Mouse (Mus musculus) midbrain, postnatal 0 days (tissue): ENCODE results near the gene Cd180. TPM values are rescaled to one million over a fixed set of nuclear protein-coding genes. Genes with fewer than 3 reads are reported as not detected.
A peak's percentile ranks its signal among the peaks of the same experiment; 100 is the strongest.

Experiments
- ATAC-seq: fragments of 200-750 bp; cut with Nextera tagmentation; 2 replicates; pipeline ENCODE4 v1.8.0; 2017; ENCODE audit warnings: moderate number of reproducible peaks, mild to moderate bottlenecking, moderate TSS enrichment, moderate library complexity; ENCODE audit not compliant: low FRiP score
- DNase-seq: peaks from one replicate; pipeline ENCODE4 v3.0.0-alpha.2; 2015; ENCODE audit warnings: low spot score
- H3K27ac ChIP-seq: fragments of 300-500 bp; sonication (generic); 2 replicates; pipeline ENCODE4 v1.5.1; 2014; ENCODE audit warnings: low read depth, mild to moderate bottlenecking, low read length, mixed read lengths
- H3K27me3 ChIP-seq: fragments of 300-500 bp; sonication (generic); 2 replicates; pipeline ENCODE4 v1.6.1; 2014; ENCODE audit warnings: low read length, control low read depth, mixed read lengths; ENCODE audit not compliant: insufficient read depth
- H3K36me3 ChIP-seq: fragments of 300-500 bp; sonication (generic); 2 replicates; pipeline ENCODE4 v1.6.1; 2014; ENCODE audit warnings: low read length, control low read depth, mixed read lengths; ENCODE audit not compliant: insufficient read depth
- H3K4me1 ChIP-seq: fragments of 300-500 bp; sonication (generic); 2 replicates; pipeline ENCODE4 v1.6.1; 2014; ENCODE audit warnings: mild to moderate bottlenecking, control low read depth, antibody characterized with exemption, low read length, mixed read lengths; ENCODE audit not compliant: insufficient read depth
- H3K4me2 ChIP-seq: fragments of 300-500 bp; sonication (generic); 2 replicates; pipeline ENCODE4 v1.6.1; 2014; ENCODE audit warnings: low read depth, mild to moderate bottlenecking, low read length, mixed read lengths; ENCODE audit not compliant: poor library complexity, severe bottlenecking
- H3K4me3 ChIP-seq: fragments of 300-500 bp; sonication (generic); 2 replicates; pipeline ENCODE4 v1.5.1; 2014; ENCODE audit warnings: low read depth, mild to moderate bottlenecking, low read length, moderate library complexity
- H3K9ac ChIP-seq: fragments of 300-500 bp; sonication (generic); replicated peaks from 2 replicates; pipeline ENCODE4 v1.6.1; 2014; ENCODE audit warnings: mild to moderate bottlenecking, low read length, moderate library complexity, mixed read lengths; ENCODE audit not compliant: poor library complexity, severe bottlenecking
- H3K9me3 ChIP-seq: fragments of 300-500 bp; sonication (generic); 2 replicates; pipeline ENCODE4 v1.6.1; 2016; ENCODE audit warnings: low read length, control low read depth
- CTCF ChIP-seq: IDR thresholded peaks from 2 replicates; pipeline ENCODE4 v1.5.1; 2016; ENCODE audit warnings: antibody characterized with exemption, mild to moderate bottlenecking
- WGBS: fragments of 180-500 bp; shearing (Covaris S2); extraction: QIAGEN DNeasy Blood & Tissue Kit; methylation state at CpG from one replicate; pipeline ENCODE4 v1.1.7; 2014; 5-methylcytosine and 5-hydroxymethylcytosine counted together
- polyA plus RNA-seq: library from polyadenylated mRNA; unstranded; fragments of >200 nt; fragmentation: Nextera tagmentation; extraction: Ambion mirVana; gene quantifications from 2 replicates; pipeline ENCODE4 v1.2.1, GENCODE M21; 2015
- total RNA-seq: library from RNA; depleted of rRNA; stranded (reverse); fragments of >200 nt; gene quantifications from 2 replicates; pipeline ENCODE4 v1.2.3, GENCODE M21; 2014

The Cd180 gene
- total and polyA plus RNA-seq, 2 experiments from 2014 or later, result 0.60 to 1.3 TPM

DNA sequence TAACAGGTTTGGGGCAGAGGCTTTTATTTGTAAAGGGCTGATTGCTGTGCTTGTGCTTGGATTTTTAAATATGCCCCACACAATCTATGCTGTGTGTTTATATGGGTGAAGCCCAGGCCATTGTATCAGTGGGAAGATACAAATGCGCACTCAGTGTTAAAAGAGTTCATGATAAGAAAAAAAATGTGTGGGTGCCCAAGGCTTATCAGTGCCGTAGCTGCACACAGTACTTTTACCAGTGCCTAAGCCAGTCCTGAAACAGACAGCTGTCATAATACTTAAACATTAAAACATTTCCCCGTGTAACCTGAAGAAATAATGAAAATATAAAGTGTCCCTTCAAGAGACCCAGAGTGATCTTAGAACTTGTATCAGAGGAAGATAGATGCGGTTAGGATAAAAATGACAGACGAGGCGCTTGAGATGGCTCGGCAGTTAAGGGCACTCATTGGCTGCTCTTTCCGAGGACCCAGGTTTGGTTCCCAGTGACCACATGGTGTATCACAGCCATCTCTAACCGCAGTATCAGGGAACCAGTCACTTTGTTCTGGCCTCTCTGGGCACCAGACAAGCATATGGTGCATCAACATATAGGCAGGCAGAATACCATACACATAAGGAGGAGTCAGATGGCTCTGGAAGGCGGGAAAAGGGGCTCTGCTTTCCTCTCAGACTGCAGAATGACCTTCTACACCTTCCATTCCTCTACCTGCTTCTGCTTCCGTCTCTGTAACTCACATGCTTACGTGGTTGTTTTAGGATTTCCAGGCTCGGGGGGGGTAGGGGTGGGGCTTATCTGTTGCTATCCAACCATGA lies 46.6 kb downstream of the Cd180 start:
- WGBS, result 95% methylated on average over 13 of the region's 13 CpGs
- Histone ChIP-seq H3K27me3 (no peaks in the 10 kb centered on the region), H3K9me3 (no peaks in the 10 kb centered on the region), H3K9ac (no peak overlapping the region), H3K36me3 (peaks cover 40% of the 10 kb centered on the region), H3K27ac (no peak overlapping the region), H3K4me3 (no peak overlapping the region), H3K4me1 (no peaks in the 10 kb centered on the region), H3K4me2 (no peak overlapping the region)
- ATAC-seq, result no peak
- no peak for DNase-seq
- no peak for TF ChIP-seq CTCF

DNA sequence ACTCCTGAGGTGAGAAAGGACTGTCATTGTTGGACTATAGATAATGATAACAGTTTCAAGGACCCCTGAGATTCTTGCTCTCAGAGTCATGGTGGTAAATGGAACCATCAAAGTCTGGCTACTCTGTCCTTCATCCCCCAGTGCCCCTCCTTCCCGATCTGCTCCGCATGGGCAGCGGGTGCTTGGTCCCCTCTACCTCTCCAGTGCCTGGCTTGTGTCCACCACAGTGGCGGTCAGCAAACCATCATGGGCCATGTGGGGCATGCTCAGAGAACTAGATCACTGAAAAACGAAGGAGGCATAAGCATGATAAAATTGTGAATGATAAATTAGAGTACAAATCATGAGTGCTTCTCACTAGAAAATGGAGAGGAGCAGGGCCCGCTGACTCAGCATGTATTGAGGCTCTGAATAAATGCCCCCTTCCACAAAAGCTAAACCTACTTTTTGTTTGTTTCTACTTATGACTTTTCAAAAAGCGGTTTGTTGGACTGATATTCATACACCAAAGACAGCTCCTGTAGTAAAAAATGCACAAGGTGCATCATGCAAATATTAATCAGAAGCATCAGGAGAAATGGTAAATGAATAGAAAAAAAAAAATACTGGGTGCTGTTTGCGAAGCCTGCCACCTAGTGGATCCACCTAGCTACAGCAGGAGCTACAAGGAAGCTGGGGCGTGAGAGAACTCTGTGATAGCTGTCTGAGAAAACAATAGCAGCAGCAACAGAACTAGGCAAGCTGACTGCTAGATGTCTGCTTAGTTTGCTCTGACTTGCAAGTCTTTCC lies 51.3 kb downstream of the Cd180 start:
- no peaks in the 10 kb centered on the region for H3K27me3 ChIP-seq
- TF ChIP-seq CTCF, result peak; percentile 84
- no peaks in the 10 kb centered on the region for H3K4me1 ChIP-seq
- no peak overlapping the region for H3K27ac ChIP-seq
- no peaks in the 10 kb centered on the region for H3K9me3 ChIP-seq
- no peak overlapping the region for H3K4me2 ChIP-seq
- 70% methylated on average over 9 of the region's 9 CpGs for WGBS
- H3K9ac ChIP-seq, result no peak overlapping the region
- H3K36me3 ChIP-seq, result peaks cover 14% of the 10 kb centered on the region
- ATAC-seq (no peak), DNase-seq (peak; percentile 66)
- H3K4me3 ChIP-seq, result no peak overlapping the region

DNA sequence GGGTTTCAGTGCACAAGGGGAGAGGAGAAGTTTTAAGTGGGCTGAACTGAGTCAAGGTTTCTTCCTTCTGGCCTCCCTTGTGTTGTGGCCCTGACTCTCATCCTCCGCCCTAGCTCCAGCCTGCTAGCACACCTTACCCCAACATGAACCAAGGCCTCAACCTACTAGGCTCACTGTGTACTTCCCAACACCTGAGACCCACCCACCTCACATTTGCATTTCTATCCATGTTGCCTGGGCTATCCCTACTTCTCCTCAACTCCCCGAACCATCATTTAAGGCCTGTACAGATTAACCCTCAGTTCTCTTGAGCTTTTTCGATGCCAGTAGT lies 51.9 kb downstream of the Cd180 start:
- no peak overlapping the region for H3K9ac ChIP-seq
- DNase-seq (no peak), ATAC-seq (no peak)
- H3K9me3 ChIP-seq, result no peaks in the 10 kb centered on the region
- H3K36me3 ChIP-seq, result peaks cover 14% of the 10 kb centered on the region
- TF ChIP-seq CTCF, result no peak
- no peaks in the 10 kb centered on the region for H3K4me1 ChIP-seq
- no peaks in the 10 kb centered on the region for H3K27me3 ChIP-seq
- H3K4me2 ChIP-seq, result no peak overlapping the region
- no peak overlapping the region for H3K27ac ChIP-seq
- 93% methylated on average over 3 of the region's 3 CpGs for WGBS
- H3K4me3 ChIP-seq, result no peak overlapping the region

DNA sequence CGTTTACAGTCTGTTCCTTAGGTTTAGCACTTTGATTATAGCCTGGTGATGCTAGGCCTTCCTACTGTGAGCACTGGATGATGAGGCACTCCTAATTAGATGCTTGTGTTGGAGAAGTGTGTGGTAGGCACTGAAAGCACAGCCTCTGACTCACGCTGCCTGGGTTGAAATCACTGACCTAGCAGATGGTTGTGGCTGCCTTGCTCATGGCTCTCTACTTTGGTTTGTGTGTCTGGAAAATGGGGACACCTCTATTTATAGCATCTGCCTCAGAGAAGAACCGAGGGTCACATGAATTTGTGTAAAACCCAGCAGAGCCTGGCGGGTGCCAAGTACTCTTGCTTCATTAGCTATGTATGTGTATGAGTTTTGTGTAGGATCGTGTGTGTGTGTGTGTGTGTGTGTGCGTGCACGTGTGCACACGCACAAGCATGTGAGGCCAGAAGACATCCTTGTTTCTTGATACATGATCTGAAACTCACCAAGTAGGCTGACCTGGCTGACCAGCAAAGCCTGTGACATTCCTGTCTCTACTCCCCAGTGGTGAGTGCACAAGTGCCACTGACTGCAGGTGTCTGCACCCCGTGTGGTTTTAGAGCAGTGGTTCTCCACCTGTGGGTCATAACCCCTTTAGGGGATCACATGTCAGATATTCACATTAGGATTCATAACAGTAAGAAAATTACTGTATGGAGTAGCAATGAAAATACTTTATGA lies 52.4 kb downstream of the Cd180 start:
- Histone ChIP-seq H3K36me3 (peaks cover 14% of the 10 kb centered on the region), H3K4me2 (no peak overlapping the region), H3K9me3 (no peaks in the 10 kb centered on the region), H3K4me3 (no peak overlapping the region), H3K4me1 (no peaks in the 10 kb centered on the region), H3K9ac (no peak overlapping the region), H3K27ac (no peak overlapping the region), H3K27me3 (no peaks in the 10 kb centered on the region)
- no peak for DNase-seq
- 91% methylated on average over 9 of the region's 9 CpGs for WGBS
- no peak for TF ChIP-seq CTCF
- ATAC-seq, result no peak

DNA sequence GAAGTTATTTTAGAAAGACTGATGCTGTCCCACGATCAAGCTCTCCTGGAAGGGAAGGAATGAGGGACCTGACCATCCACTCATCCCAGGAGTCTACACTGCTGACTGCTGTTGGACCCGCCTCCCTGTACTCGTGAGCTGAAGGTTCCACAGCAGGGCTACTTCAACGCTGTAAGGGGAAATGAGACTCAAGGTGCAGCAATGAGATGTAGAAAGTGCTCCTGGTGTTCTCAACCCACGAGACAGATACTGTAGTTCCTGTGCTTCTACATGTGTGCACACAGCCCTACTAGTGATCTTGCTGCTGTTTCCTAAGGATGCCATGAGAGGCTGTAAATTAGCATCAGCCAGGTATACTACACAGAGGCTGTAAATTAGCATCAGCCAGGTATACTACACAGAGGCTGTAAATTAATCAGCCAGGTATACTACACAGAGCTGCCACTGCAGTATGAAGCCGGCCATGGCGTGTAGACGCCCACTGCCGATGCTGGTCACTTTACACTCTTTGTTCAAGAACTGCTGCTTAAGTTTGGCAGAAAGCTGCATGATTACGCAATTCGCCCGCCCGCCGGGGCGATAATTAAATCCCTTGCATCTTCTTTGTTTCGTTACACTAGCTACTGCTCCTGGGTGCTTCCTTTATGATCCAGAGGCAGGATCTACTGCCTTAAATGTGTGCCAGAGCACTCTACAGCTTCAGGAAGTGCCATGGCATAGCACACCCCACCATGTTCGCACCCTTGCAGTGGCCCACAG lies 53.6 kb downstream of the Cd180 start:
- Histone ChIP-seq H3K27me3 (no peaks in the 10 kb centered on the region), H3K27ac (no peak overlapping the region), H3K9ac (no peak overlapping the region), H3K4me1 (no peaks in the 10 kb centered on the region), H3K36me3 (peaks cover 8% of the 10 kb centered on the region), H3K9me3 (no peaks in the 10 kb centered on the region), H3K4me2 (no peak overlapping the region), H3K4me3 (no peak overlapping the region)
- 93% methylated on average over 17 of the region's 17 CpGs for WGBS
- no peak for ATAC-seq
- no peak for TF ChIP-seq CTCF
- no peak for DNase-seq
